Mouse (Mus musculus) neural tube, embryonic 11.5 days (tissue): ENCODE data around the gene Rpa2. TPM values are rescaled to one million over a fixed set of nuclear protein-coding genes. Genes with fewer than 3 reads are reported as not detected.
"Not testable (repeated sequence)": the region's sequence is repeated elsewhere in the genome, so short reads cannot be mapped to it uniquely, and the experiment has no call there.

Experiments used
- ATAC-seq: fragments of 200-750 bp; cut with Nextera tagmentation; 2 replicates; pipeline ENCODE4 v1.8.0; 2017; ENCODE audit warnings: moderate number of reproducible peaks, mild to moderate bottlenecking, moderate TSS enrichment, moderate library complexity; ENCODE audit not compliant: insufficient read depth, low FRiP score, low TSS enrichment
- DNase-seq: peaks from one replicate; pipeline ENCODE4 v3.0.0-alpha.2; 2015; ENCODE audit warnings: low spot score
- H3K27ac ChIP-seq: fragments of 300-500 bp; sonication (generic); 2 replicates; pipeline ENCODE4 v1.5.1; 2014; ENCODE audit warnings: low read depth, mild to moderate bottlenecking, low read length
- H3K27me3 ChIP-seq: fragments of 300-500 bp; sonication (generic); 2 replicates; pipeline ENCODE4 v1.6.1; 2014; ENCODE audit warnings: mild to moderate bottlenecking, low read length, mixed read lengths; ENCODE audit not compliant: control insufficient read depth, insufficient read depth
- H3K36me3 ChIP-seq: fragments of 300-500 bp; sonication (generic); 2 replicates; pipeline ENCODE4 v1.6.1; 2014; ENCODE audit warnings: mild to moderate bottlenecking, low read length, moderate library complexity, mixed read lengths; ENCODE audit not compliant: control insufficient read depth, insufficient read depth
- H3K4me1 ChIP-seq: fragments of 300-500 bp; sonication (generic); 2 replicates; pipeline ENCODE4 v1.6.1; 2014; ENCODE audit warnings: low read length, mixed read lengths; ENCODE audit not compliant: control insufficient read depth, insufficient read depth
- H3K4me2 ChIP-seq: fragments of 300-500 bp; sonication (generic); 2 replicates; pipeline ENCODE4 v1.6.1; 2014; ENCODE audit warnings: low read depth, mild to moderate bottlenecking, moderate library complexity
- H3K4me3 ChIP-seq: fragments of 300-500 bp; sonication (generic); 2 replicates; pipeline ENCODE4 v1.5.1; 2014; ENCODE audit warnings: low read depth, low read length
- H3K9ac ChIP-seq: fragments of 300-500 bp; sonication (generic); 2 replicates; pipeline ENCODE4 v1.6.1; 2014; ENCODE audit warnings: mild to moderate bottlenecking, low read length
- H3K9me3 ChIP-seq: fragments of 300-500 bp; sonication (generic); 2 replicates; pipeline ENCODE4 v1.6.1; 2016; ENCODE audit warnings: low read length; ENCODE audit not compliant: control insufficient read depth
- WGBS: fragments of 180-500 bp; shearing (Covaris S2); extraction: QIAGEN DNeasy Blood & Tissue Kit; methylation state at CpG from one replicate; pipeline ENCODE4 v1.1.7; 2014; 5-methylcytosine and 5-hydroxymethylcytosine counted together
- polyA plus RNA-seq: library from polyadenylated mRNA; unstranded; fragments of >200 nt; fragmentation: Nextera tagmentation; extraction: Ambion mirVana; gene quantifications from 2 replicates; pipeline ENCODE4 v1.2.1, GENCODE M21; 2014

Gene Rpa2
- polyA plus RNA-seq, 1 experiment from 2014 or later: 123 TPM

DNA sequence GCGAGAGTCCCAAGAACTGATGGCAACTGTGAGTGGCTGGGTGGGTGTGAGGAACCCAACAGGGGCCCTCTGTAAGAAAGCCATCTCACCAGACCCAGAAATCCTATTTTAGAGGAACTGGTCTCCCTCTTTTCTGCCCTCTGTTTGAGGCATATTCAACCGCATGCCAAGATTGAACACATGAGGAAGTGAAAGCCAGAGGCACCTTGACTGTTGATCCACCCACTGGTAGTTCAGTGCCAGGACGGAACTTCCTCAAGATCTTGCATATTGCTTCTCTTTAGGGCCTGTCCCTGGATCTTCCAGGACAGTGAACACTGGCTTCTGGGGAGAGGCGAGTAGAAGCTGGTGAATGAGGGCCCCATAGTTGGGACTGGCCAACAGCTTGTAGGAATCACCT lies 12.2 kb downstream of the Rpa2 start:
- no peak for ATAC-seq
- H3K9me3 ChIP-seq: no peaks in the 10 kb centered on the region
- peaks cover 20% of the 10 kb centered on the region for H3K36me3 ChIP-seq
- H3K27ac ChIP-seq: no peak overlapping the region
- DNase-seq: no peak
- no peaks in the 10 kb centered on the region for H3K27me3 ChIP-seq
- 93% methylated on average over 4 of the region's 4 CpGs for WGBS
- no peak overlapping the region for H3K4me2 ChIP-seq
- H3K4me1 ChIP-seq: no peaks in the 10 kb centered on the region
- H3K9ac ChIP-seq: no peak overlapping the region
- H3K4me3 ChIP-seq: no peak overlapping the region

DNA sequence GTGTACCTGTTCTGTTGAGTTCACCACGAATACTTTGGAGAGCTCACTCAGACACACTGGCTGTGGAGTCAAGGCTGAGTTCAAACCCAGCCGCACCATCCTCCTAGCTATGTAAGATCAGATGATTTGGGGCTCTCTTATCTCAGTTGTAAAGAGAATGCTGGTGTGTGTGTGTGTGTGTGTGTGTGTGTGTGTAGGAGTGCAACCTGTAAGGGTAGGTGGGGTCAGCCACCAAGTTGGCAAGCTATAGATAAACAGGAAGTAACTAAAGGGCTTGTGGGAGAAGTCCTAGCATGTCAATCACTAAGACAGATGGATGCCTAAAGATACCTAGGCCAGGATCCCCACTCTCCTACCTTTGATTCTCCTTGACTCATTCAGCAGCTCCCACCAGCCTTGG lies 15.6 kb downstream of the Rpa2 start:
- H3K4me2 ChIP-seq: no peak overlapping the region
- DNase-seq: no peak
- no peak overlapping the region for H3K9ac ChIP-seq
- H3K27ac ChIP-seq: no peak overlapping the region
- no peak for ATAC-seq
- H3K4me3 ChIP-seq: no peak overlapping the region
- H3K9me3 ChIP-seq: no peaks in the 10 kb centered on the region
- WGBS: 93% methylated on average over 2 of the region's 2 CpGs
- peaks cover 3% of the 10 kb centered on the region for H3K36me3 ChIP-seq
- H3K27me3 ChIP-seq: no peaks in the 10 kb centered on the region
- no peaks in the 10 kb centered on the region for H3K4me1 ChIP-seq

DNA sequence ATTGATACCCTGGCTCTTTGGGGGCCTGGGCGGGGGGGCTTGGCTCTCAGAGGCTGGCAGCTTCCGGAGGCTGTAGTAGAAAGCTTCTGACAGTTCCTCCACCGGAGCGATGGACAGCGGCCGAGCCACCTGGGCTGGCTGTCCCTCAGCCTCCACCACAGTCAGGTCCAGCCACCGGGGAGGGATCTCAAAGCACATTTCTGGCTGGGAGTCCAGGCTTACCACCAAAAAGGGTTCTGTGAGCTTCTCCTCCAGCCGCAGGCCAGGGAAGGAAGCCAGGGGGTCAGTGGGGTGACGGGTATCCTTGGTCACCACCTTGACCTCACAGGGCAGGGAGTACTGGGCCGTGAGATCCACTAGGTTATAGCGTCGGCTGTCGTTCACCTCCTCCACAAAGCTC lies 17.1 kb downstream of the Rpa2 start:
- Histone ChIP-seq H3K27ac (no peak overlapping the region), H3K4me1 (no peaks in the 10 kb centered on the region), H3K9me3 (no peaks in the 10 kb centered on the region), H3K9ac (no peak overlapping the region), H3K27me3 (no peaks in the 10 kb centered on the region), H3K4me2 (no peak overlapping the region), H3K36me3 (no peaks in the 10 kb centered on the region; the same call in 1 of the 2 replicates), H3K4me3 (no peak overlapping the region)
- ATAC-seq: no peak
- WGBS: 91% methylated on average over 13 of the region's 13 CpGs
- no peak for DNase-seq

DNA sequence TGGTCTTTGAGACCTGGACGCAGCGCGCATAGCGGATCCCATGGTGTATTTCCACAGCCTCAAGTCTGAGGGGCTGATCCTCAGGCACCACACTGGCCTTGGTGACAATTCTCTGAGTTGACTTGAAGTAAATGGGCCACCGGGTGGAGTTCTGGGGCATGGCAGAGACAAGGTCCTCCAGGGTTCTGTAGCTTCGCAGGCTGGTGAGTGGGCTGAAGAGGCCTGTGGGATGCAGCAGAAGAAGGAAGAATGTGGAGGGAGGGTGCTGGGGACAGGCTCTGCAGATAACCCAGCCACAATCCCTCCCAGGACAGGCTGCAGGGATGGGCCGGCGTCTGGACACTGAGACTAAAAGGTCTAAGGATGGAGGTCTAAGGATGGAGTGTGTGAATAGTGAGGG lies 21.6 kb downstream of the Rpa2 start:
- Histone ChIP-seq H3K4me1 (no peaks in the 10 kb centered on the region), H3K4me2 (no peak overlapping the region), H3K27me3 (no peaks in the 10 kb centered on the region; the same call in 1 of the 2 replicates), H3K9me3 (no peaks in the 10 kb centered on the region), H3K4me3 (no peak overlapping the region), H3K36me3 (no peaks in the 10 kb centered on the region; the same call in 1 of the 2 replicates), H3K9ac (no peak overlapping the region), H3K27ac (no peak overlapping the region)
- ATAC-seq: no peak
- WGBS: 82% methylated on average over 8 of the region's 8 CpGs
- no peak for DNase-seq

DNA sequence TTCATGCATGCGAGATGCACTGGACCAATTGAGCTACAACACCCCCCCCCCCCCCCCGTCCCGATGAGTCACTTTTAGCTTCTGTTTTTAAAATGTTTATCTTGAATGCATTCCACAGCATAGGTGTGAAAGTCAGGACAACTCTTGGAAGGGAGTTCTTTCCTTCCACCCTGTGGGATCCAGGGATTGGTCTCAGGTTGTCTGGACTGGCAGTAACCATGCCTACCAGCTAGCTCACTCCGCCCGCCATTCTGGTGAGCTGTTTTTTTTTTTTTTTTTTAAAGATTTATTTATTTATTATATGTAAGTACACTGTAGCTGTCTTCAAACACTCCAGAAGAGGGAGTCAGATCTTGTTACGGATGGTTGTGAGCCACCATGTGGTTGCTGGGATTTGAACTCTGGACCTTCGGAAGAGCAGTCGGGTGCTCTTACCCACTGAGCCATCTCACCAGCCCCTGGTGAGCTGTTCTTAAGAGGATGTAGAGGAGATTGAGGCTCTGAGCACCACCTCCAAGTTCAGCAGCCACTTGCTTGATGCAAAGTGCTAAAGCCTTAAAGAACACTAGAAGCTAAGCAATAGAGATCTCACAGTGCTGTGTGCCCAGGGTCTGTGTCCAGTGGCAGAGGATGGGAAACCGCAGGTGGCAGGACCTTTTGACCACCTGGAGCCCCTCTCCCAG lies 25.3 kb downstream of the Rpa2 start:
- not testable (repeated sequence) for H3K36me3 ChIP-seq, ATAC-seq, H3K4me2 ChIP-seq, H3K9me3 ChIP-seq, H3K27me3 ChIP-seq, H3K27ac ChIP-seq, H3K9ac ChIP-seq, H3K4me3 ChIP-seq, H3K4me1 ChIP-seq, DNase-seq
- 89% methylated on average over 8 of the region's 9 CpGs for WGBS

DNA sequence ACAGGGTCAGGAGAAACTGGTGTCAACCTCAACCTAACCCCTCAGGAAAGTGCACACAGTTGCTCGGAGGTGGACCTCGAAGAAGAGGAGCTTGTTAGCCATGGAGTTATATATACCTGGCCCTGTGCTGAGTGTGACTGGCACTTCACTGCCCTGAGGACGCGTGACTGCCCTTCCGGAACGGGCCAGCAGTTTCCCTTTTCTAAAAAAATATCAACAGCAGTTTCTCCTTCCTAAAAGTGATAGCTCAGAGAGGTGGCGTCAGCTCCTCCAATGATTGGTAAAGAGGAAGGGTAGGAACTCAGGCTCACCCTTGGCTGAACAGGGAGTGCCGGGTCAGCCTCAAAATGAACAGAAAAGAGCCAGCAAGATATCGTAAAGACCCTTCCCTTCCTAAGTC lies 25.9 kb downstream of the Rpa2 start:
- H3K4me1 ChIP-seq: no peaks in the 10 kb centered on the region
- no peak for DNase-seq
- ATAC-seq: no peak
- no peak overlapping the region for H3K27ac ChIP-seq
- no peak overlapping the region for H3K9ac ChIP-seq
- H3K36me3 ChIP-seq: no peaks in the 10 kb centered on the region
- H3K4me2 ChIP-seq: no peak overlapping the region
- no peaks in the 10 kb centered on the region; the same call in 1 of the 2 replicates for H3K27me3 ChIP-seq
- no peak overlapping the region for H3K4me3 ChIP-seq
- H3K9me3 ChIP-seq: no peaks in the 10 kb centered on the region
- WGBS: 71% methylated on average over 9 of the region's 9 CpGs

DNA sequence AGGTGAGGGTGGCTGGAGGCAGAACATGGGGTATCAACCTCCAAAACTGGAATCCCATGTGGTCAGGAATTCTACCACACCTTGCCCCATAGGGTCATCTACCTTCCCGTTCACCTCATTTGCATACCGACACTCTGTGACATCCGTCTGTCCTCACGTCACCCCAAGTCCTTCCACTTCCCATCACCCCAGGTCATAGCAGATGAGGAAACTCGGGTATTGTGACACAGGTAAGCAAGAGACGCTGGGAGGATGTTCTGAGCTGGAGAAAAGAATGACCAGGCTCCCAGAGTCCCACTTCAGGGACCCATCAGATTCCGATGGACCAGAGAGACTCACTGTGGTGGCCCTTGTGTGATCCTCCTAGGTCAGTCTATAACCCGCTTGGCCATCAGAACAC lies 26.6 kb downstream of the Rpa2 start:
- no peak overlapping the region for H3K9ac ChIP-seq
- ATAC-seq (no peak), DNase-seq (no peak)
- H3K4me3 ChIP-seq: no peak overlapping the region
- no peaks in the 10 kb centered on the region for H3K36me3 ChIP-seq
- no peaks in the 10 kb centered on the region for H3K9me3 ChIP-seq
- H3K27me3 ChIP-seq: no peaks in the 10 kb centered on the region; the same call in 1 of the 2 replicates
- 77% methylated on average over 8 of the region's 8 CpGs for WGBS
- no peak overlapping the region for H3K4me2 ChIP-seq
- H3K27ac ChIP-seq: no peak overlapping the region
- no peaks in the 10 kb centered on the region for H3K4me1 ChIP-seq

DNA sequence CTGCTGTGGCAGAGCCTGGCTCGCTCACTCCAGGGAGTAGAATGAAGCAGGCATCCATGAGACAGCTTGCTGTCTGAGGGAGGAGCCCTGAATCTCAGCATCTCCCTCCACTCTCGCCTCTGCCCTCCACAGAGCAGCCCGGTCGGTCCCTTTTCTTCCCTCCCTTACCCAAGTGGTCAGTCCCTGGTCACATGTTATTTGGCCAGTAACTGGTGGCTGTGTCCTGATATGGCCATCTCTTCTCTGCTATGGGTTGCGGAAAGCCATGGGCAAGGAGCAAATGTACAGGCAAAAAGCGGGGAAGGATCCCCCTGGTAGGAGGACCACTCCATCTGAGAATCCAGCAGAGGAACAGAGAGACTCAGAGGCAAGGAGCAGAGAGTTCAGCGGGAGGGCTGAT lies 27.0 kb downstream of the Rpa2 start:
- H3K9me3 ChIP-seq: no peaks in the 10 kb centered on the region
- H3K9ac ChIP-seq: no peak overlapping the region
- no peak overlapping the region for H3K4me2 ChIP-seq
- H3K27me3 ChIP-seq: no peaks in the 10 kb centered on the region; the same call in 1 of the 2 replicates
- H3K4me3 ChIP-seq: no peak overlapping the region
- no peaks in the 10 kb centered on the region for H3K36me3 ChIP-seq
- 60% methylated on average over 7 of the region's 7 CpGs for WGBS
- no peaks in the 10 kb centered on the region for H3K4me1 ChIP-seq
- H3K27ac ChIP-seq: no peak overlapping the region
- DNase-seq (no peak), ATAC-seq (no peak)

DNA sequence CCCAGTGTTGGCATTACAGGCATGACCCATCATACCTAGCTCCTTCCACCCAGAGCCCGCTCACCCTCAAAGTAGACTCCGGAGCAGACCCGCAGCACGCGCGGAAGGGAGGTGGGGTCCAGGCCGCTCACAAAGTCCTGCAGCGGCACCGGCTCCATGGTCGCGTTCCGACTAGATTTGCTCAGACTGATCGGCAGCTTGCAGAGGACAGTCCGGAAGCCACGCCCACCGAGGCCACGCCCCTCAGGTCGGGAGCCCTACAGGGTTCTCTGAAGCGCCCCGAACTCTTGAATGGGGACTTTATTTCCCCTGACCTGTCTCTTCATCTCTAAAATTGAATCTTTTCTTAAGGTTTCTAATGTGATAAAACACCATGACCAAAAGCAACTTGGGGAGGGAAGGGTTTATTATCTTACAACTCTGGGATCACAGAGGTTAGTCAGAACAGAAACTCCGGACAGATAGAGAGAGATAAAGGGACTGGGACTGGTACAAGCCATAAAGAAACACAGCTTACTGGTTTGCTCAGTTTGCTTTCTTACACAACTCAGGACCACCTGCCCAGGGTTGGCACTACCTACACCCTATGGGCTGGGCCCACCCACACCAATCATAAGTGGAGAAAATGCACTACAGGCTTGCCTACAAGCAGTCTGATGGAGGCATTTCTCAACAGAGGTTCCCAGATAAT lies 28.2 kb downstream of the Rpa2 start, which contains the start of gene Themis2:
Gene Themis2, minus strand, starts transcription at position 192 of the 691 bp plus-strand sequence.
- Histone ChIP-seq H3K27me3 (no peaks in the 10 kb centered on the region; the same call in 1 of the 2 replicates), H3K27ac (no peak within 1 kb of the TSS), H3K9me3 (no peaks in the 10 kb centered on the region), H3K4me1 (no peaks in the 10 kb centered on the region), H3K4me2 (peak within 1 kb of the TSS; percentile 42), H3K36me3 (no peaks in the 10 kb centered on the region), H3K4me3 (0 out of 2 replicates have a peak within 1 kb of the TSS, but pooled peaks have one; percentile 24), H3K9ac (no peak within 1 kb of the TSS)
- ATAC-seq (no peak), DNase-seq (peak; percentile 66)
- WGBS: 3% methylated on average over 21 of the region's 21 CpGs
